Mouse (Mus musculus): ENCODE results near the gene Smo.
A peak's percentile ranks its signal among the peaks of the same experiment; 100 is the strongest.

Smo gene

GRCm38 (mm10) chr6:29735336-29735688 is at the start of gene Smo:
Gene Smo, plus strand, starts transcription at chr6:29735503.
- DNase-seq (ENCODE audit: low read depth, low spot score), result no peak

- no peak for DNase-seq (ENCODE audit: low read depth, low spot score)
Observed at GRCm38 (mm10) chr6:29685952-29686351, 49.4 kb upstream of the Smo start.

GRCm38 (mm10) chr6:29689458-29689857 is 45.8 kb upstream of the Smo start:
- DNase-seq (ENCODE audit: low read depth, low spot score), result no peak

GRCm38 (mm10) chr6:29693953-29694352 is 41.4 kb upstream of the Smo start, which contains the start of gene Tspan33:
Gene Tspan33, plus strand, starts transcription at chr6:29694222.
- peak; percentile 90 for DNase-seq (ENCODE audit: low read depth, low spot score)

GRCm38 (mm10) chr6:29694375-29695289 is 40.7 kb upstream of the Smo start:
- DNase-seq (ENCODE audit: low read depth, low spot score), result peak; percentile 61

GRCm38 (mm10) chr6:29695290-29695674 is 40.0 kb upstream of the Smo start:
- DNase-seq (ENCODE audit: low read depth, low spot score), result no peak

- DNase-seq (ENCODE audit: low read depth, low spot score), result peak; percentile 36
Observed at GRCm38 (mm10) chr6:29695975-29696374, 39.3 kb upstream of the Smo start.

GRCm38 (mm10) chr6:29697139-29697538 is 38.2 kb upstream of the Smo start:
- DNase-seq (ENCODE audit: low read depth, low spot score), result no peak

- DNase-seq (ENCODE audit: low read depth, low spot score), result no peak
Observed at GRCm38 (mm10) chr6:29697548-29697947, 37.8 kb upstream of the Smo start.

- DNase-seq (ENCODE audit: low read depth, low spot score), result no peak
Observed at GRCm38 (mm10) chr6:29699085-29699745, 36.1 kb upstream of the Smo start.

- no peak for DNase-seq (ENCODE audit: low read depth, low spot score)
Observed at GRCm38 (mm10) chr6:29701051-29701450, 34.3 kb upstream of the Smo start.

GRCm38 (mm10) chr6:29702126-29702525 is 33.2 kb upstream of the Smo start:
- peak; percentile 30 for DNase-seq (ENCODE audit: low read depth, low spot score)

GRCm38 (mm10) chr6:29704143-29704542 is 31.2 kb upstream of the Smo start:
- DNase-seq (ENCODE audit: low read depth, low spot score), result no peak

GRCm38 (mm10) chr6:29707902-29708301 is 27.4 kb upstream of the Smo start:
- no peak for DNase-seq (ENCODE audit: low read depth, low spot score)

GRCm38 (mm10) chr6:29711318-29711717 is 24.0 kb upstream of the Smo start:
- DNase-seq (ENCODE audit: low read depth, low spot score), result no peak

- peak; percentile 62 for DNase-seq (ENCODE audit: low read depth, low spot score)
Observed at GRCm38 (mm10) chr6:29712011-29712584, 23.2 kb upstream of the Smo start.

- no peak for DNase-seq (ENCODE audit: low read depth, low spot score)
Observed at GRCm38 (mm10) chr6:29716624-29717365, 18.5 kb upstream of the Smo start.

- no peak for DNase-seq (ENCODE audit: low read depth, low spot score)
Observed at GRCm38 (mm10) chr6:29717541-29717940, 17.8 kb upstream of the Smo start.

GRCm38 (mm10) chr6:29717952-29718521 is 17.3 kb upstream of the Smo start:
- DNase-seq (ENCODE audit: low read depth, low spot score), result no peak

- no peak for DNase-seq (ENCODE audit: low read depth, low spot score)
Observed at GRCm38 (mm10) chr6:29718894-29719329, 16.4 kb upstream of the Smo start.

- DNase-seq (ENCODE audit: low read depth, low spot score), result no peak
Observed at GRCm38 (mm10) chr6:29721890-29722289, 13.4 kb upstream of the Smo start.

Measured in A20 (cell line).